Mouse (Mus musculus): ENCODE data around the gene Egln1.

- TF ChIP-seq POLR2A (IDR thresholded peaks at IDR 0.05; ENCODE audit: low read depth, low read length) (no peak), CTCF (IDR thresholded peaks at IDR 0.05; ENCODE audit: extremely low read depth, insufficient read length, insufficient replicate concordance, low read depth, low read length) (no peak)
Measured at GRCm38 (mm10) chr8:124995776-124996175, 46.7 kb upstream of the Egln1 start.
